Mouse (Mus musculus) 3T3-L1 (cell line): Measurements from ENCODE around the gene Msmp.
A peak's percentile ranks its signal among the peaks of the same experiment; 100 is the strongest.
"Not testable (repeated sequence)": the region's sequence is repeated elsewhere in the genome, so short reads cannot be mapped to it uniquely, and the experiment has no call there.

Source experiments
- DNase-seq: peaks from one replicate; pipeline ENCODE4 v3.0.0-alpha.2; 2015; ENCODE audit warnings: low read depth, low spot score

The Msmp gene

GRCm38 (mm10) chr4:43596597-43596996, 12.3 kb upstream of the Msmp start:
- not testable (repeated sequence) for DNase-seq

- no peak for DNase-seq
Observed at GRCm38 (mm10) chr4:43593453-43593852, 9.2 kb upstream of the Msmp start.

- no peak for DNase-seq
Observed at GRCm38 (mm10) chr4:43591961-43592360, 7.7 kb upstream of the Msmp start.

GRCm38 (mm10) chr4:43591543-43591942, 7.2 kb upstream of the Msmp start:
- DNase-seq: no peak

GRCm38 (mm10) chr4:43587681-43588080, 3.4 kb upstream of the Msmp start:
- DNase-seq: no peak

GRCm38 (mm10) chr4:43586411-43586810, 2.1 kb upstream of the Msmp start:
- no peak for DNase-seq

GRCm38 (mm10) chr4:43585682-43586081, 1.4 kb upstream of the Msmp start:
- no peak for DNase-seq

- no peak for DNase-seq
Observed at GRCm38 (mm10) chr4:43583421-43583820, 873 bp downstream of the Msmp start.

- no peak for DNase-seq
Observed at GRCm38 (mm10) chr4:43582241-43582640, 2.1 kb downstream of the Msmp start.

GRCm38 (mm10) chr4:43581381-43581780, 2.9 kb downstream of the Msmp start:
- no peak for DNase-seq

- no peak for DNase-seq
Observed at GRCm38 (mm10) chr4:43580721-43581120, 3.6 kb downstream of the Msmp start.

- no peak for DNase-seq
Observed at GRCm38 (mm10) chr4:43579731-43580130, 4.6 kb downstream of the Msmp start.

- no peak for DNase-seq
Observed at GRCm38 (mm10) chr4:43579256-43579655, 5.0 kb downstream of the Msmp start.

- DNase-seq: peak; percentile 77
Observed at GRCm38 (mm10) chr4:43578376-43579204, 5.7 kb downstream of the Msmp start, which contains the start of the genes Rgp1 and Gba2. Rgp1 (plus strand) TSS chr4:43578715. Gba2 (minus strand) TSS chr4:43578873.

GRCm38 (mm10) chr4:43577237-43577881, 6.9 kb downstream of the Msmp start:
- no peak for DNase-seq

GRCm38 (mm10) chr4:43575356-43575755, 8.9 kb downstream of the Msmp start:
- no peak for DNase-seq

GRCm38 (mm10) chr4:43573561-43573960, 10.7 kb downstream of the Msmp start:
- DNase-seq: no peak

- no peak for DNase-seq
Observed at GRCm38 (mm10) chr4:43571395-43572045, 12.8 kb downstream of the Msmp start.

GRCm38 (mm10) chr4:43567140-43567539, 17.2 kb downstream of the Msmp start:
- no peak for DNase-seq

- DNase-seq: peak; percentile 85
Observed at GRCm38 (mm10) chr4:43564231-43564630, 20.1 kb downstream of the Msmp start.

GRCm38 (mm10) chr4:43563601-43563875, 20.8 kb downstream of the Msmp start:
- no peak for DNase-seq

- peak; percentile 56 for DNase-seq
Observed at GRCm38 (mm10) chr4:43562769-43563600, 21.3 kb downstream of the Msmp start.
